18 mouse cellular contexts compared by ENCODE assay signal in the genomic region with DNA sequence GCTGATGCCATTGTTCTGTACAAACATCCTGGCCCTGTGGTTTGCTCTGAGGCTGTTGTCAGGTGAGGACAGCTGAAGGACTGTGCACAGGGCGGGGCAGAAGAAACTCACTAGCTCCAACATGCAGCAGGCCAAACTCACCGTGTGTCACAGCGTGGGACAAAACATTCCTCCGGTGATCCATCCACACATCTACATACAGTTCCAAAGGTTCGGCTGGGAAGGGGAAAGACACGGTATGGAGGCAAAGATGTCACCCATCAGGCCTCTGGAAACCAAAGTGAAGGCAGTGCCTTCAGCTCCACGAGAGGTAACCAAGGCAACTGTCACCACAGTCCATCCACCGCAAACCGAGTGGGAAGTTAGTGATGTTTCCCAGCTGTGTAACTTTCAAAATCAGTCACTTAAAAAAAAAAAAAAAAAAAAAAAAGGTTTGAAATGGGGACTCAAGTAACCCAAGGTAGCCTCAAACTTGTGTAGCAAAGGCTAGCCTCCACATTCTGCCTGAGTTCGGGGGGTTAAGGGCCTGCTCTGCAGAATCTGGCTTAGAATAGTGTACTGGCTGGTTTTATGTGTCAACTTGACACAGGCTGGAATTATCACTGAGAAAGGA. TPM values are rescaled to one million over a fixed set of nuclear protein-coding genes. Genes with fewer than 3 reads are reported as not detected.
A peak's percentile ranks its signal among the peaks of the same experiment; 100 is the strongest.
DNase-seq lines count a peak whose midpoint lies in the region; ATAC-seq and TF ChIP-seq lines count a peak whose summit lies in the region.
"Had no signal": no experiment of that assay in that cellular context is flagged by ENCODE, and none has a peak within 500 bp of the region (broad histone marks: within the 10 kb centered on the region; RNA-seq: fewer than 3 reads in every experiment).

Gene Prss30 (minus strand): TSS at position 270 of the 613 bp plus-strand sequence.

- peak; percentile 87 for ATAC-seq in granulocyte monocyte progenitor cell, adult 5-6 weeks (replicated peaks; ENCODE audit: poor library complexity, severe bottlenecking)
- ATAC-seq: midbrain, embryonic 13.5 days had no signal

- H3K36me3 ChIP-seq in spleen, adult 2 months (ENCODE audit: control insufficient read depth, insufficient read depth, low read length) = no peaks in the 10 kb centered on the region
- H3K36me3 ChIP-seq: forebrain, embryonic 10.5 days; heart, embryonic 15.5 days; midbrain, embryonic 13.5 days had no signal

- 47% methylated on average over 10 of the region's 10 CpGs for WGBS in spleen, adult 2 months

- no peaks in the 10 kb centered on the region for H3K27me3 ChIP-seq in spleen, adult 2 months (ENCODE audit: control insufficient read depth, insufficient read depth, low read length)
- H3K27me3 ChIP-seq: heart, embryonic 15.5 days; midbrain, embryonic 13.5 days had no signal

- H3K4me3 ChIP-seq in spleen, adult 2 months (ENCODE audit: extremely low read depth, insufficient read depth, insufficient read length) = peak within 1 kb of the TSS; percentile 33; the same call in 1 of the 2 replicates
- H3K4me3 ChIP-seq: forebrain, embryonic 10.5 days; heart, embryonic 15.5 days; midbrain, embryonic 13.5 days had no signal

- peak within 1 kb of the TSS; percentile 79 for H3K27ac ChIP-seq in spleen, adult 2 months (ENCODE audit: insufficient read depth, low read length)
- H3K27ac ChIP-seq: forebrain, embryonic 10.5 days; heart, embryonic 15.5 days; liver, embryonic 14.5 days; midbrain, embryonic 13.5 days had no signal

- TF ChIP-seq CTCF in spleen, adult 2 months (IDR thresholded peaks at IDR 0.05; ENCODE audit: extremely low read depth, insufficient read depth, insufficient read length, insufficient replicate concordance) = no peak

- no peak for DNase-seq in spleen, adult 2 months (ENCODE audit: low read depth in 1 of 2, low spot score in 2 of 2)
- DNase-seq in spleen, adult 18-20 months = no peak
- peak; percentile 61 for DNase-seq in lung, postnatal 36 days
- DNase-seq in right cerebral cortex, postnatal 10 days (ENCODE audit: low spot score in 2 of 2) = no peak
- no peak for DNase-seq in right cerebral cortex, postnatal 25 days
- DNase-seq in spleen, postnatal 10 days (ENCODE audit: low spot score in 2 of 2) = no peak
- DNase-seq in gastrocnemius, postnatal 14 days = no peak
- DNase-seq: adrenal gland, postnatal 25 days; cerebellum, adult 9-10 months; gastrocnemius, postnatal 10 days; right cerebral cortex, postnatal 14 days had no signal

- intact Hi-C loops in gastrocnemius, postnatal 14 days (cut with DNase I; ENCODE audit: low total_unique reads) = no loop called here

- H3K4me1 ChIP-seq in spleen, adult 2 months (ENCODE audit: control insufficient read depth, insufficient read depth, insufficient read length) = no peaks in the 10 kb centered on the region
- H3K4me1 ChIP-seq: heart, embryonic 15.5 days; midbrain, embryonic 13.5 days had no signal

- no peak for TF ChIP-seq POLR2A in spleen, adult 2 months (IDR thresholded peaks at IDR 0.05; ENCODE audit: low read depth, low read length)

RNA-seq across cellular contexts. Expression of gene Prss30, which starts in this region (rescaled TPM):
- 10.8 and 13.6 TPM in 2 replicates for polyA plus RNA-seq in spleen, adult 2 months (2012; rRNA removed)
- total RNA-seq in granulocyte monocyte progenitor cell, adult 5-6 weeks (2014; fragmentation: Nextera tagmentation) = not detected in 2 replicates
- total RNA-seq in granulocyte monocyte progenitor cell, adult 5-6 weeks (2017) = not detected in 2 replicates
- not detected for total RNA-seq in gastrocnemius, postnatal 14 days (2021)
- total RNA-seq: gastrocnemius, postnatal 10 days; neutrophil, adult 5-6 weeks had no signal
- polyA plus RNA-seq: embryonic facial prominence, embryonic 11.5 days; forebrain, embryonic 10.5 days; heart, embryonic 15.5 days; midbrain, embryonic 13.5 days had no signal

Comparison
In these comparisons a context has a peak if more than half of its experiments do, and no peak if none do; other contexts are left out.
1. Peak in ATAC-seq in granulocyte monocyte progenitor cell, adult 5-6 weeks; RNA of the gene not detected or under 1 TPM.